ENCODE assay signal across 17 mouse cellular contexts in the genomic region with DNA sequence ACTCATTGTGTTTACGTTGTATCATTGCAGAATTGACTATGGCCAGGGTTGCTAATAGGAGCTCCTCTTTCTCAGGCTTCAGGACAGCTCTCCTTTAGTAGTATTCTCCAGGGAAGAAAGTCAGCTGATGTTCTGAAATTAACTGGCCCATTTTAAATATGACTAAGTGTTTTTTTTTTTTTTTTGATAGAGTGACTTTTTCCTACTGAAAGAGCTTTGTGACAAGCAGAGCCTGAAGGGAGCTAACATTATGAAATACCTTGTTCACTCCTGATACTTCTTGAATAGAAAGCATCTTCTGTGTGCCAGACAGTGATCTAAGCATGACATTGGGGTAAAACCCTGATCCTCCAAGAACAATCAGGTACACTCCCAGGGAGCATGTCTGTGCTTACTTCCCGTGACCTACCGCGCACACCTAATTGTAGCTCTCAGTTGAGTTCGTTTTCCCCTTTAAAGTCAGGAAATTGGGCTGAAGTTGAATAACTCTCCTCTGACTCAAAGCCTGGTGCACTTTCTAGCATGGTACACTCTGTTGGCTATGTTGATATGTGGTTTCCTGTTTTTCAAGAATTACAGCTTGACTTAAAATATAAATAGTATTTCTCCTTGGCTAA. TPM values are rescaled to one million over a fixed set of nuclear protein-coding genes. Genes with fewer than 3 reads are reported as not detected.
DNase-seq lines count a peak whose midpoint lies in the region; ATAC-seq and TF ChIP-seq lines count a peak whose summit lies in the region.
"Had no signal": no experiment of that assay in that cellular context is flagged by ENCODE, and none has a peak within 500 bp of the region (broad histone marks: within the 10 kb centered on the region; RNA-seq: fewer than 3 reads in every experiment).

No protein-coding gene starts in this region.

- in situ Hi-C loops in CH12.LX (cut with MboI; ENCODE audit: low pct_ligation_motif_present, low pct_unique_long_range_greater_than_20kb, low sequenced_read_pairs), result loop anchor here (5.0 kb wide), 1 partner anchor 59 kb away; no protein-coding TSS in a partner anchor

- no peak for TF ChIP-seq CTCF in CH12.LX (conservative IDR thresholded peaks at IDR 0.05 in 1 of 2, IDR thresholded peaks at IDR 0.05 in 1 of 2; ENCODE audit: low read depth in 2 of 2, low read length in 2 of 2)

- no peak for TF ChIP-seq RAD21 in CH12.LX (IDR thresholded peaks at IDR 0.05; ENCODE audit: low read depth, low read length)

- ATAC-seq in midbrain, embryonic 14.5 days (ENCODE audit: low FRiP score, low TSS enrichment), result no peak
- ATAC-seq: intestine, embryonic 15.5 days; midbrain, embryonic 15.5 days had no signal

- peak overlapping the region; percentile 35; the same call in 1 of the 2 replicates for H3K27ac ChIP-seq in midbrain, embryonic 10.5 days (replicated peaks)
- no peak overlapping the region for H3K27ac ChIP-seq in midbrain, embryonic 14.5 days (replicated peaks; ENCODE audit: low read depth, low read length)
- peak overlapping the region; percentile 89 for H3K27ac ChIP-seq in CH12.LX (ENCODE audit: insufficient read depth, low read depth)
- H3K27ac ChIP-seq in brown adipose tissue, adult 24 weeks (replicated peaks; ENCODE audit: low read depth, low read length), result peak overlapping the region; percentile 46; the same call in 1 of the 2 replicates
- H3K27ac ChIP-seq: intestine, embryonic 15.5 days; liver, embryonic 14.5 days; midbrain, embryonic 15.5 days; neural tube, embryonic 12.5 days had no signal

- H3K79me2 ChIP-seq in CH12.LX (replicated peaks; ENCODE audit: control insufficient read depth, extremely low read depth, insufficient read depth, poor library complexity, severe bottlenecking), result peaks cover 86% of the 10 kb centered on the region

- dilution Hi-C loops in CH12.LX (cut with MboI; ENCODE audit: extremely low pct_ligation_motif_present, extremely low pct_unique_long_range_greater_than_20kb, low sequenced_read_pairs), result no loop called here

- no peak for TF ChIP-seq POLR2A in CH12.LX (IDR thresholded peaks at IDR 0.05; ENCODE audit: low read depth, low read length)

- WGBS in midbrain, embryonic 10.5 days, result 75% methylated on average over 5 of the region's 5 CpGs
- 54% methylated on average over 5 of the region's 5 CpGs for WGBS in midbrain, embryonic 14.5 days

- DNase-seq in midbrain, embryonic 10.5 days (ENCODE audit: low spot score), result no peak
- DNase-seq in midbrain, embryonic 14.5 days, result no peak
- peak; percentile 57 for DNase-seq in CH12.LX (ENCODE audit: extremely low read depth)
- peak; percentile 25 for DNase-seq in splenic B cell, adult 2 months (ENCODE audit: low read depth, low spot score)
- no peak for DNase-seq in right cerebral cortex, postnatal 10 days (ENCODE audit: low spot score in 2 of 2)
- DNase-seq in cerebellum, postnatal 25 days, result no peak
- DNase-seq: cerebellum, adult 8-10 months; heart, postnatal 4 days; kidney, postnatal 10 days; layer of hippocampus, adult 9-11 months; lung, postnatal 14 days had no signal

- no peak overlapping the region for H3K9ac ChIP-seq in midbrain, embryonic 14.5 days (replicated peaks; ENCODE audit: low read length)
- peak overlapping the region; percentile 25; the same call in 1 of the 2 replicates for H3K9ac ChIP-seq in CH12.LX (ENCODE audit: insufficient read depth, low read depth)
- H3K9ac ChIP-seq: intestine, embryonic 15.5 days; liver, embryonic 14.5 days; midbrain, embryonic 15.5 days; neural tube, embryonic 12.5 days had no signal

- H3K4me2 ChIP-seq in midbrain, embryonic 14.5 days (ENCODE audit: low read length), result no peak overlapping the region
- H3K4me2 ChIP-seq in CH12.LX (ENCODE audit: insufficient read depth, low read depth, poor library complexity, severe bottlenecking), result peak overlapping the region; percentile 87
- H3K4me2 ChIP-seq: heart, embryonic 11.5 days; intestine, embryonic 15.5 days; midbrain, embryonic 15.5 days; neural tube, embryonic 12.5 days had no signal

- H3K4me3 ChIP-seq in midbrain, embryonic 10.5 days, result no peak overlapping the region
- H3K4me3 ChIP-seq in midbrain, embryonic 14.5 days (replicated peaks; ENCODE audit: low read depth, low read length), result no peak overlapping the region
- no peak overlapping the region for H3K4me3 ChIP-seq in CH12.LX (replicated peaks in 1 of 3; ENCODE audit: low read depth in 2 of 3, low read length in 2 of 3, poor library complexity in 1 of 3)
- H3K4me3 ChIP-seq in brown adipose tissue, adult 24 weeks (ENCODE audit: insufficient read depth, low read depth, low read length), result no peak overlapping the region
- H3K4me3 ChIP-seq: intestine, embryonic 15.5 days; midbrain, embryonic 15.5 days; neural tube, embryonic 12.5 days had no signal

- peak; percentile 27; the same call in 1 of the 2 replicates for TF ChIP-seq EP300 in CH12.LX (IDR thresholded peaks at IDR 0.05; ENCODE audit: low read length)

- H3K9me3 ChIP-seq in midbrain, embryonic 10.5 days (replicated peaks), result no peaks in the 10 kb centered on the region
- H3K9me3 ChIP-seq in midbrain, embryonic 14.5 days (ENCODE audit: control insufficient read depth, low read length), result no peaks in the 10 kb centered on the region
- H3K9me3 ChIP-seq in CH12.LX (replicated peaks; ENCODE audit: low read length), result no peaks in the 10 kb centered on the region
- H3K9me3 ChIP-seq: intestine, embryonic 15.5 days; midbrain, embryonic 15.5 days; neural tube, embryonic 12.5 days had no signal

- no peaks in the 10 kb centered on the region for H3K36me3 ChIP-seq in midbrain, embryonic 10.5 days
- no peaks in the 10 kb centered on the region for H3K36me3 ChIP-seq in midbrain, embryonic 14.5 days (ENCODE audit: control insufficient read depth, insufficient read depth, low read length)
- H3K36me3 ChIP-seq in CH12.LX (replicated peaks in 1 of 2; ENCODE audit: control insufficient read depth in 1 of 2, insufficient read depth in 1 of 2, low read length in 1 of 2), result peaks cover 0 to 9% of the 10 kb centered on the region in 2 experiments
- no peaks in the 10 kb centered on the region for H3K36me3 ChIP-seq in splenic B cell, adult 2 months (ENCODE audit: control insufficient read depth, insufficient read depth, low read length, poor library complexity, severe bottlenecking)
- H3K36me3 ChIP-seq: intestine, embryonic 15.5 days; midbrain, embryonic 15.5 days; neural tube, embryonic 12.5 days had no signal

- peaks cover 29% of the 10 kb centered on the region for H3K27me3 ChIP-seq in midbrain, embryonic 10.5 days (ENCODE audit: low read depth, poor library complexity, severe bottlenecking)
- H3K27me3 ChIP-seq in midbrain, embryonic 14.5 days (ENCODE audit: control insufficient read depth, insufficient read depth, low read length), result peaks cover 9% of the 10 kb centered on the region; the same call in 1 of the 2 replicates
- H3K27me3 ChIP-seq in CH12.LX (replicated peaks), result no peaks in the 10 kb centered on the region
- H3K27me3 ChIP-seq in splenic B cell, adult 2 months (ENCODE audit: control insufficient read depth, insufficient read depth, low read length, poor library complexity, severe bottlenecking), result no peaks in the 10 kb centered on the region

- H3K4me1 ChIP-seq in midbrain, embryonic 10.5 days, result peaks cover 21% of the 10 kb centered on the region
- H3K4me1 ChIP-seq in midbrain, embryonic 14.5 days (ENCODE audit: control insufficient read depth, insufficient read depth, low read length), result peaks cover 6% of the 10 kb centered on the region
- peaks cover 17 to 73% of the 10 kb centered on the region in 2 experiments for H3K4me1 ChIP-seq in CH12.LX (ENCODE audit: control insufficient read depth in 1 of 2, insufficient read depth in 2 of 2)
- peaks cover 6% of the 10 kb centered on the region for H3K4me1 ChIP-seq in brown adipose tissue, adult 24 weeks (ENCODE audit: control insufficient read depth, insufficient read depth, insufficient read length, low read length)

TF ChIP-seq in CH12.LX, 34 proteins besides CTCF, POLR2A, EP300 and RAD21 (continues in another document):
- TF ChIP-seq E2F4 (IDR thresholded peaks at IDR 0.05; ENCODE audit: insufficient replicate concordance, low read depth, low read length) (no peak), ZNF384 (IDR thresholded peaks at IDR 0.05; ENCODE audit: low read depth, low read length) (peak; percentile 86), MAZ (IDR thresholded peaks at IDR 0.05; ENCODE audit: low read depth, low read length) (no peak), UBTF (IDR thresholded peaks at IDR 0.05; ENCODE audit: low read depth, low read length) (no peak), CHD1 (IDR thresholded peaks at IDR 0.05; ENCODE audit: low read depth, low read length) (no peak), POLR2AphosphoS2 (IDR thresholded peaks at IDR 0.05; ENCODE audit: low read depth, low read length) (no peak), JUN (IDR thresholded peaks at IDR 0.05; ENCODE audit: insufficient read depth, low read depth, low read length) (no peak), TBP (conservative IDR thresholded peaks at IDR 0.05; ENCODE audit: low read depth, low read length) (no peak), ZMIZ1 (IDR thresholded peaks at IDR 0.05; ENCODE audit: low read depth, low read length) (no peak), ZC3H11A (IDR thresholded peaks at IDR 0.05; ENCODE audit: low read depth, low read length) (no peak), ELF1 (IDR thresholded peaks at IDR 0.05; ENCODE audit: low read depth, low read length) (no peak), HCFC1 (IDR thresholded peaks at IDR 0.05; ENCODE audit: low read depth, low read length) (no peak), BHLHE40 (IDR thresholded peaks at IDR 0.05; ENCODE audit: low read depth, low read length) (peak; percentile 48; the same call in 1 of the 2 replicates), RCOR1 (conservative IDR thresholded peaks at IDR 0.05; ENCODE audit: low read depth, low read length) (no peak), NRF1 (IDR thresholded peaks at IDR 0.05; ENCODE audit: low read depth, low read length) (no peak)

RNA-seq across cellular contexts. Expression of a gene that starts 5.8 kb away (rescaled TPM):
- polyA plus RNA-seq in midbrain, embryonic 10.5 days (2016; fragmentation: Nextera tagmentation; extraction: Ambion mirVana), result 3.5 and 5.1 TPM in 2 replicates
- polyA plus RNA-seq in midbrain, embryonic 14.5 days (2014; fragmentation: Nextera tagmentation; extraction: Ambion mirVana), result 1.5 and 2.6 TPM in 2 replicates
- total RNA-seq in CH12.LX (2012; rRNA removed), result 20.7 and 21.8 TPM in 2 replicates
- total RNA-seq in CH12.LX (2014; rRNA removed), result 12.0 and 13.2 TPM in 2 replicates
- 32.7 and 38.9 TPM in 2 replicates for polyA plus RNA-seq in CH12.LX (2012; ENCODE audit: insufficient read length, low read depth)
- 8.8 and 9.1 TPM in 2 replicates for polyA plus RNA-seq in brown adipose tissue, adult 24 weeks (2012; ENCODE audit: insufficient read depth, insufficient read length, missing spikeins)

RNA-seq across cellular contexts. Expression of a gene that starts 42.2 kb away (rescaled TPM):
- polyA plus RNA-seq in midbrain, embryonic 10.5 days (2016; fragmentation: Nextera tagmentation; extraction: Ambion mirVana), result 0.21 and 0.27 TPM in 2 replicates
- polyA plus RNA-seq in midbrain, embryonic 14.5 days (2014; fragmentation: Nextera tagmentation; extraction: Ambion mirVana), result 0.29 TPM in 1 of 2 replicates, not detected in the other
- total RNA-seq in CH12.LX (2012; rRNA removed) (not detected in 2 replicates), CH12.LX (2014; rRNA removed) (not detected in 2 replicates)
- not detected in 2 replicates for polyA plus RNA-seq in CH12.LX (2012; ENCODE audit: insufficient read length, low read depth)
- not detected in 2 replicates for polyA plus RNA-seq in brown adipose tissue, adult 24 weeks (2012; ENCODE audit: insufficient read depth, insufficient read length, missing spikeins)
- polyA plus RNA-seq: heart, embryonic 11.5 days; liver, embryonic 14.5 days had no signal

Comparison
In these comparisons a context has a peak if more than half of its experiments do, and no peak if none do; other contexts are left out.
1. DNase-seq: peak in CH12.LX (single experiment) and splenic B cell, adult 2 months (single experiment); none in midbrain, embryonic 10.5 days (single experiment), midbrain, embryonic 14.5 days (single experiment), right cerebral cortex, postnatal 10 days (0 of 2) and cerebellum, postnatal 25 days (0 of 2).